Mouse (Mus musculus) E14TG2a.4 (cell line): ENCODE results near the gene Ptpn12.
"Not testable (repeated sequence)": the region's sequence is repeated elsewhere in the genome, so short reads cannot be mapped to it uniquely, and the experiment has no call there.

Source experiments
- H3K27me3 ChIP-seq: 2 replicates; pipeline ENCODE4 v1.6.1; 2014; ENCODE audit warnings: low read length, control low read depth; ENCODE audit not compliant: insufficient read depth
- H3K36me3 ChIP-seq: 2 replicates; pipeline ENCODE4 v1.6.1; 2014; ENCODE audit warnings: low read length, control low read depth; ENCODE audit not compliant: insufficient read depth
- H3K4me1 ChIP-seq: replicated peaks from 2 replicates; pipeline ENCODE4 v1.6.1; 2014; ENCODE audit warnings: low read depth, low read length, control low read depth
- H3K4me3 ChIP-seq: replicated peaks from 2 replicates; pipeline ENCODE4 v1.5.1; 2014; ENCODE audit warnings: mild to moderate bottlenecking, low read length
- H3K9me3 ChIP-seq: 2 replicates; pipeline ENCODE4 v1.6.1; 2014; ENCODE audit warnings: low read length, control low read depth
- CTCF ChIP-seq: conservative IDR thresholded peaks from 2 replicates; pipeline ENCODE4 v1.5.1; 2014; ENCODE audit warnings: low read length
- NANOG ChIP-seq: IDR thresholded peaks from 2 replicates; pipeline ENCODE4 v1.6.1; 2014; ENCODE audit warnings: borderline replicate concordance, low read length, mixed read lengths
- POU5F1 ChIP-seq: IDR thresholded peaks from 2 replicates; pipeline ENCODE4 v1.6.1; 2014; ENCODE audit warnings: low read length, borderline replicate concordance

The Ptpn12 gene

GRCm38 (mm10) chr5:20951666-20952281 lies 103.9 kb downstream of the Ptpn12 start:
- no peaks in the 10 kb centered on the region for H3K9me3 ChIP-seq
- H3K4me3 ChIP-seq, result peak overlapping the region; percentile 97
- no peaks in the 10 kb centered on the region for H3K27me3 ChIP-seq
- TF ChIP-seq CTCF (no peak), POU5F1 (no peak), NANOG (no peak)
- H3K4me1 ChIP-seq, result peaks cover 55% of the 10 kb centered on the region
- peaks cover 12% of the 10 kb centered on the region for H3K36me3 ChIP-seq

- H3K27me3 ChIP-seq, result no peaks in the 10 kb centered on the region
- H3K4me3 ChIP-seq, result peak overlapping the region; percentile 97
- TF ChIP-seq POU5F1 (no peak), CTCF (no peak), NANOG (no peak)
- peaks cover 61% of the 10 kb centered on the region for H3K4me1 ChIP-seq
- no peaks in the 10 kb centered on the region for H3K9me3 ChIP-seq
- peaks cover 8% of the 10 kb centered on the region; the same call in 1 of the 2 replicates for H3K36me3 ChIP-seq
Observed at GRCm38 (mm10) chr5:20950855-20951650, 104.7 kb downstream of the Ptpn12 start.

GRCm38 (mm10) chr5:20950516-20950854 lies 105.2 kb downstream of the Ptpn12 start:
- Histone ChIP-seq H3K36me3 (peaks cover 8% of the 10 kb centered on the region; the same call in 1 of the 2 replicates), H3K9me3 (no peaks in the 10 kb centered on the region), H3K27me3 (no peaks in the 10 kb centered on the region), H3K4me3 (peak overlapping the region; percentile 97), H3K4me1 (peaks cover 64% of the 10 kb centered on the region)
- TF ChIP-seq CTCF (no peak), NANOG (no peak), POU5F1 (no peak)

- TF ChIP-seq CTCF (no peak), NANOG (no peak), POU5F1 (no peak)
- no peaks in the 10 kb centered on the region for H3K27me3 ChIP-seq
- peak overlapping the region; percentile 97 for H3K4me3 ChIP-seq
- no peaks in the 10 kb centered on the region for H3K9me3 ChIP-seq
- peaks cover 8% of the 10 kb centered on the region; the same call in 1 of the 2 replicates for H3K36me3 ChIP-seq
- peaks cover 68% of the 10 kb centered on the region for H3K4me1 ChIP-seq
Observed at GRCm38 (mm10) chr5:20950093-20950492, 105.6 kb downstream of the Ptpn12 start.

GRCm38 (mm10) chr5:20946906-20947305 lies 108.8 kb downstream of the Ptpn12 start:
- Histone ChIP-seq H3K9me3 (no peaks in the 10 kb centered on the region), H3K36me3 (no peaks in the 10 kb centered on the region), H3K27me3 (no peaks in the 10 kb centered on the region), H3K4me3 (no peak overlapping the region), H3K4me1 (peaks cover 71% of the 10 kb centered on the region)
- TF ChIP-seq NANOG, result no peak
- TF ChIP-seq POU5F1, result no peak
- TF ChIP-seq CTCF, result no peak

- H3K4me3 ChIP-seq, result no peak overlapping the region; the same call in 1 of the 2 replicates
- peaks cover 87% of the 10 kb centered on the region for H3K4me1 ChIP-seq
- H3K9me3 ChIP-seq, result no peaks in the 10 kb centered on the region
- TF ChIP-seq NANOG, result no peak
- TF ChIP-seq POU5F1, result no peak
- no peak for TF ChIP-seq CTCF
- H3K36me3 ChIP-seq, result peaks cover 13% of the 10 kb centered on the region
- no peaks in the 10 kb centered on the region for H3K27me3 ChIP-seq
Observed at GRCm38 (mm10) chr5:20944961-20945748, 110.6 kb downstream of the Ptpn12 start.

GRCm38 (mm10) chr5:20943791-20944190 lies 111.9 kb downstream of the Ptpn12 start:
- Histone ChIP-seq H3K4me1 (peaks cover 87% of the 10 kb centered on the region), H3K36me3 (peaks cover 25% of the 10 kb centered on the region)
- H3K27me3 ChIP-seq, H3K9me3 ChIP-seq, H3K4me3 ChIP-seq: not testable (repeated sequence)

GRCm38 (mm10) chr5:20942523-20942922 lies 113.2 kb downstream of the Ptpn12 start:
- Histone ChIP-seq H3K27me3 (no peaks in the 10 kb centered on the region), H3K9me3 (no peaks in the 10 kb centered on the region), H3K4me3 (no peak overlapping the region), H3K4me1 (peaks cover 81% of the 10 kb centered on the region), H3K36me3 (peaks cover 25% of the 10 kb centered on the region)
- TF ChIP-seq CTCF, result no peak
- TF ChIP-seq POU5F1, result no peak
- TF ChIP-seq NANOG, result no peak
